Mouse (Mus musculus) embryonic facial prominence, embryonic 13.5 days (tissue): ENCODE results near the gene Fam118a. TPM values are rescaled to one million over a fixed set of nuclear protein-coding genes. Genes with fewer than 3 reads are reported as not detected.
"Not testable (repeated sequence)": the region's sequence is repeated elsewhere in the genome, so short reads cannot be mapped to it uniquely, and the experiment has no call there.

ENCODE experiments used
- ATAC-seq: fragments of 200-750 bp; cut with Nextera tagmentation; 2 replicates; pipeline ENCODE4 v1.8.0; 2017; ENCODE audit warnings: low read depth; ENCODE audit not compliant: insufficient number of reproducible peaks, insufficient read depth, low FRiP score, low TSS enrichment
- H3K27ac ChIP-seq: fragments of 300-500 bp; sonication (generic); 2 replicates; pipeline ENCODE4 v1.5.1; 2015; ENCODE audit warnings: moderate library complexity, mild to moderate bottlenecking, inconsistent platforms
- H3K27me3 ChIP-seq: fragments of 300-500 bp; sonication (generic); 2 replicates; pipeline ENCODE4 v1.6.1; 2015; ENCODE audit warnings: mild to moderate bottlenecking, inconsistent platforms
- H3K36me3 ChIP-seq: fragments of 300-500 bp; sonication (generic); 2 replicates; pipeline ENCODE4 v1.6.1; 2015; ENCODE audit warnings: mild to moderate bottlenecking, inconsistent platforms
- H3K4me1 ChIP-seq: fragments of 300-500 bp; sonication (generic); 2 replicates; pipeline ENCODE4 v1.6.1; 2015; ENCODE audit warnings: inconsistent platforms
- H3K4me2 ChIP-seq: fragments of 300-500 bp; sonication (generic); 2 replicates; pipeline ENCODE4 v1.6.1; 2015; ENCODE audit warnings: moderate library complexity, mild to moderate bottlenecking, inconsistent platforms
- H3K4me3 ChIP-seq: fragments of 300-500 bp; sonication (generic); 2 replicates; pipeline ENCODE4 v1.5.1; 2015; ENCODE audit warnings: mild to moderate bottlenecking, inconsistent platforms
- H3K9ac ChIP-seq: fragments of 300-500 bp; sonication (generic); 2 replicates; pipeline ENCODE4 v1.6.1; 2015; ENCODE audit warnings: mild to moderate bottlenecking, inconsistent platforms
- H3K9me3 ChIP-seq: fragments of 300-500 bp; sonication (generic); 2 replicates; pipeline ENCODE4 v1.6.1; 2016; ENCODE audit warnings: inconsistent platforms
- WGBS: fragments of 180-500 bp; shearing (Covaris S2); methylation state at CpG from one replicate; pipeline ENCODE4 v1.1.7; 2015; ENCODE audit warnings: mixed read lengths; 5-methylcytosine and 5-hydroxymethylcytosine counted together
- polyA plus RNA-seq: library from polyadenylated mRNA; unstranded; fragments of >200 nt; fragmentation: Nextera tagmentation; extraction: Ambion mirVana; gene quantifications from 2 replicates; pipeline ENCODE4 v1.2.1, GENCODE M21; 2015

Fam118a gene
- polyA plus RNA-seq: 23.2 and 23.6 TPM in 2 replicates

DNA sequence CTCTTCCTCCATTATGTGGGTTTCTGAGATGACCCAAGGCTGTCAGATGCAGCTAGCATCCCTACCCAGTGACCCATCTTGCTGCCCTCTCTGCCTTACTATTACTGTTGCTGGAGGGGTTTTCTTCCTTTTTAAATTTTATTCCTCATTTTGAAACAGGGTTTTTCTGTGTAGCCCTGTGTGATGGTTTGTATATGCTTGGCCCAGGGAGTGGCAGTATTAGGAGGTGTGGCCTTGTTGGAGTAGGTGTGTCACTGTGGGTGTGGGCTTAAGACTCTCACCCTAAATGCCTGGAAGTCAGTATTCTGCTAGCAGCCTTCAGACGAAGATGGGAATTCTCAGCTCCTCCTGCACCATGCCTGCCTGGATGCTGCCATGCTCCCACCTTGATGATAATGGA is at the start of gene Fam118a:
Fam118a (plus strand) TSS at position 301 of the 400 bp plus-strand sequence.
- WGBS: 45% methylated on average over 1 of the region's 1 CpGs
- H3K36me3 ChIP-seq, H3K4me1 ChIP-seq, H3K9ac ChIP-seq, H3K4me2 ChIP-seq, H3K9me3 ChIP-seq, H3K4me3 ChIP-seq, H3K27ac ChIP-seq, ATAC-seq, H3K27me3 ChIP-seq: not testable (repeated sequence)

DNA sequence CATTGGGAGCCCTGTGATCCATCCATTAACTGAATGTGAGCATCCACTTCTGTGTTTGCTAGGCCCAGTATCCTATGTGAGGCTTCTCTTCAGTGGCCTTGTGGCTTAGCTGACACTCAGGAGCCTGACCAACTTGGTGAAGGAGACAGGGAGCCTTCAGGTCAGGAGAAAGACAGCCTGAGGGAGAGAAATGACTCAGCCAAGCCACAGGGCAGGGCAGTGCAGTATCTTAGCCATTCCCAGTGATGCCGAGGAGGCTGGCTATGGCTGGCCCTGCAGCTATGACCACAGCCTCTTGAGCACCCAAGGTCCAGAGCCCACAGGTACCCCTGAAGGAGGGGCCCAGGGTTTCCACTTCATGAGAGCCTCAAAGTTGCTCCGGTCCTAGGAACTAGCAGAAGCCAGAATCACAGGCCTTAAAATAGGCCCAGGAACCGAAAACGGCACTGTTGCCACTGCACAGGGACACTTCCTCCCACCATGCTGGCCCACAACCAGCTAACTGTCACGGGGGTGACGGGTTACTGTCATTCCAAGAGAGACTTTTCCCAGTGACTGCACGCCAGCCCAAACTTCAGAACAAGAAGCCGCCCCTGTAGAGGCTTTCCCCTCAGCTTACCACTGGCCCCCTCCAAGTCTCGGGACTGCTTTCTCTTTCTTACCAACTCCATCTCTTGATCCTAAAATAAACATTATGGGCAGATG is 47.0 kb upstream of the Fam118a start:
- Histone ChIP-seq H3K9me3 (no peaks in the 10 kb centered on the region), H3K9ac (no peak overlapping the region), H3K27me3 (no peaks in the 10 kb centered on the region), H3K4me3 (no peak overlapping the region), H3K4me2 (no peak overlapping the region), H3K27ac (no peak overlapping the region), H3K4me1 (peaks cover 19% of the 10 kb centered on the region), H3K36me3 (no peaks in the 10 kb centered on the region)
- 85% methylated on average over 9 of the region's 9 CpGs for WGBS
- ATAC-seq: no peak

DNA sequence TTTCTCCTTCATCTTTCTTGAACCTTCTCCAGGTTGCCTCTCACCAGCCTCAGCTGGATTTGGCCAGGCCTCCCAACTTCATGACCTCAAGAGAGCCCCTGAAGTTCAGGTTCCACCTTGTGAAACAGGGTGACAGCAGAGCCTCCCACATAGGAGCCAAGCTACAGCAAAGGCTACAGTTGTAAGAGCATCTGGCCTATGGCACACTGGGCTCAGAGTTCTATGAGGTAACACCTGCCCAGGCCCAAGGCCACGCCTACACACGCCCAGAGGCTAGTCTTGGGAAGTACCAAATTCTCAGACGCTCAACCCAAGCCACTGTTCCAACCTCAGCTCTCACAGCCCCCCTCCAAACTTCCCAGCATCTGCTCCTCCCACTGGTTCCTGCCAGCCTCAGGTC is 45.9 kb upstream of the Fam118a start:
- H3K4me2 ChIP-seq: no peak overlapping the region
- WGBS: 83% methylated on average over 3 of the region's 3 CpGs
- H3K9me3 ChIP-seq: no peaks in the 10 kb centered on the region
- no peak overlapping the region for H3K27ac ChIP-seq
- H3K9ac ChIP-seq: no peak overlapping the region
- H3K27me3 ChIP-seq: no peaks in the 10 kb centered on the region
- no peaks in the 10 kb centered on the region for H3K36me3 ChIP-seq
- H3K4me3 ChIP-seq: no peak overlapping the region
- ATAC-seq: no peak
- peaks cover 24% of the 10 kb centered on the region for H3K4me1 ChIP-seq

DNA sequence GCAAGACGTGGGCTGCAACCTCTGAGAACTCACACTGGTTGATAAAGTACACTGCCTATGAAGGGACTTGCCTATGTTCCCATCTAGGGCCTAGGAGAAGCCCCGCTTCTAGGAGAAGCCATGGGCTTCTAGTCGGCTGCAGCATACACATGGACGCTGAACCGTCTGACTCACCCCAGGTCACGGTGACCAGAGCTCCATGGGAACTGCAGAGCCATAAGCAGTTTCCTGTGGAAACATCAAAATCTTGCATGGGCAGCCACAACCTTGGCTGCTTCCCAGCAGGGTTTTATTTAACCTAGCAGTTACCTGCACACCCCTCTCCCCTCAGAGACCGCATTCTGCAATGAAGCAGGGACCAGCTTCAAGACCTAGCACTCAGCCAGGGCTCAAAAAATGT is 45.0 kb upstream of the Fam118a start:
- WGBS: 86% methylated on average over 7 of the region's 7 CpGs
- H3K4me2 ChIP-seq: no peak overlapping the region
- H3K4me3 ChIP-seq: no peak overlapping the region
- H3K27ac ChIP-seq: no peak overlapping the region
- no peaks in the 10 kb centered on the region for H3K36me3 ChIP-seq
- H3K4me1 ChIP-seq: peaks cover 28% of the 10 kb centered on the region
- no peaks in the 10 kb centered on the region for H3K9me3 ChIP-seq
- H3K27me3 ChIP-seq: no peaks in the 10 kb centered on the region
- H3K9ac ChIP-seq: no peak overlapping the region
- no peak for ATAC-seq

DNA sequence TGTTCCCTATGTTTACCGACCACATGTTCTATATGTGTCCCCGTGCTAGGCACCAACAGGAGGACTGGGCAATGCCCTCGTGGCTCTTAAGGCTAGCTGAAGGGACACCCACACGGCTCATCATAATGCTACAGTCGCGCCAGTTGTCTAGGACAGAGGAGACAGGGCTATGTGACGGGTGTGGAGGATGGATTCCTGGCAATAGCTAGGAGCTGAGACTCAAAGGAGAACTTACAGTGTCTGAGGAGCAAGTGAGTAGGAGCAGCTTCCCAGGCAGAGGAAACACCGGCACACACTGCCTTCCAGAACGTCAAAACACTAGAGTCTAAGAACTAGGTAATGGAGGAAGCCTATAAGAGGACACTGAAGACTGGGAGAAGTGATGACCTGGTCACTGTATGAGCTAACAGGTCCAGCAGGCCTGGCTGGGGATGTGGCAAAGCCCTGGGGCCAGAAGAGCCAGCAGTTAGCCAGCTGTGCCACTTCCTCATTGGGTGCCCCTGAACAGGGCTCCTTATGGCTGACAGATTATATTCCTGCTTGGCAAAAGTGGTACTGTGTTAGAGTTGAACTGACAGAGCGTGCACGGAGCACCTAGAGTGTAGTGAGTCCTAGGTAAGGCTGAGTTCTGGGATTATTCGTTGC is 43.1 kb upstream of the Fam118a start:
- no peak for ATAC-seq
- H3K9ac ChIP-seq: no peak overlapping the region
- no peak overlapping the region for H3K4me2 ChIP-seq
- H3K4me3 ChIP-seq: no peak overlapping the region
- H3K27me3 ChIP-seq: 0 out of 2 replicates have a peak, but pooled peaks cover 2% of the 10 kb centered on the region
- H3K4me1 ChIP-seq: peaks cover 30% of the 10 kb centered on the region
- H3K27ac ChIP-seq: no peak overlapping the region
- WGBS: 88% methylated on average over 12 of the region's 12 CpGs
- no peaks in the 10 kb centered on the region for H3K36me3 ChIP-seq
- no peaks in the 10 kb centered on the region for H3K9me3 ChIP-seq

DNA sequence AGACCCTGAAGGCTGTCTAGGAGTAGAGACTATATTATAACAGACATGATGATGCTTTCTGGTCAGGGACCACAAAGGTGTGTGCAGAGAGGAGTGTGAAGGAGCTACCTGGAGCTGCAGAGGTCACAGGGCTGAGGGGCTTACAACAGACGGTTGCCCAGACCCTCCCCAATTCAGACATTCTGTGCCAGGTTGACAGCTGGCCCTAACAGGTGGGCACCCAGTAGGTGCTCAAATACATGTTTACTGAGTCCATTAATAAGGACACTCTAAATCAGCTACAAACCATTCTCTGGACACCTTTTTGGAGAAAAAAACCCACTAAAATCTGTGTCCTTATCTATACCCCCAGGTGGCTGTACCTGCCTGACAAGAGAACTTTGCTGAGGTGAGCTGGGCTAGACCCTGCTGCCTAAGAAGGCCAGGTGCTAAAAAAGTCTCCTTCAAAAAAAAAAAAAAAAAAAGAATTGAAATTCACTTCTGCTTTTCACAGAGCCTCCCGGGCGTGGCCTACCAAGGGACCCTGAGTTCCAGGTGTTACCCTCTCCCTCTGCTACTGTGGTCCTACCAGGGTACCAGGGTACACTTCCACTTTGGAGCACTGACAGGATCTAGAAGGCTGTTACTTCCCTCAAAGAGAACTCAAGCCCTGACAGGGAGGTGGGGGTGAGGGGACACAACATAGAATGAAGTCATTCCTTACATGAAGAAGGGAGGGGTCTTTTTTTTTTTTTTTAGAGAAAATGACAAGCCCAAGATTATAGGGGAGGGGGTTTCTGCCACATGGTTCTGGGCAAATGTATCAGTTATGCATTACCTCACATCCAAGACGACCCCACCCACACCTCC is 42.4 kb upstream of the Fam118a start:
- peaks cover 30% of the 10 kb centered on the region for H3K4me1 ChIP-seq
- H3K4me3 ChIP-seq: peak overlapping the region; percentile 87
- H3K9ac ChIP-seq: peak overlapping the region; percentile 90
- no peaks in the 10 kb centered on the region for H3K9me3 ChIP-seq
- H3K27ac ChIP-seq: no peak overlapping the region
- H3K4me2 ChIP-seq: peak overlapping the region; percentile 93
- ATAC-seq: no peak
- no peaks in the 10 kb centered on the region for H3K36me3 ChIP-seq
- WGBS: 62% methylated on average over 4 of the region's 4 CpGs
- H3K27me3 ChIP-seq: 0 out of 2 replicates have a peak, but pooled peaks cover 2% of the 10 kb centered on the region

DNA sequence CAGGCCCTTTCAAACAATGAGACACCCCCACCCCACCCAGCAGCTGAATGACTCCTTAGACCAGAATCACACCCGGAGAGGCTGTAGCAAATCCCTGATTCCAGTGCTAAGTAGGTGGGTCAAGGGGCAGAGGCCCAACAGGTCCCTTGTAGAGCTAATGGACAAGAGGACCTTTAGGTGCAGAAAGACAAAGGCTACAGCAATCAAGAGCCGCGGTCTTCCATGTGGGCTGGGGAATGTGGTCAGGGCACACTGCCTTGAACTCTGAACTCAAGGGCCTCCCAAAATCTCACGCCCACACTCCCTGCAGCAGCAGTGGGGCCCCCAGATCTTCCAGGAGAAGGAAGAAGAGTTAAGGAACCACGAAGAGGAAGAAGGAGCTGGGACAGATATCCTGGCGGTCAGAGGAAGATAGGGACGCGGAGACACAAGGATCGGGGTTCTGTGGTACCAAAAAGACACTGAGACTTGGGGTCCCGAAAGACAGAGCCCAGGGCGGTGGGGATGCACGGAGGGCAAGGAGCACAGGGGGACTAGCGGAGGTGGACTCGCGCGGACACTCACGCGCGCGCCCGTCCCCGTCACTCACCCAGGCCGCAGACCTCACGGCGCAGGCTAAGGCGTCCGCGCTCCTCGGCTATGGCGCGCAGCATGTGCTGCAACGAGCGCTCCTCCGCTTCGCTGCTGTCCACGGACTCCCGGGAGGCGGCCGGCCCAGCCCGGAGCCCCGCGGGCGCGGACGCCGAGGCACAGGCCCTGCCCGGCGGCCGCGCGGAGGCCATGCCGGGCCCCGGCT is 41.5 kb upstream of the Fam118a start:
- Histone ChIP-seq H3K4me3 (peak overlapping the region; percentile 87), H3K27ac (peak overlapping the region; percentile 33; the same call in 1 of the 2 replicates), H3K4me2 (peak overlapping the region; percentile 93), H3K9me3 (no peaks in the 10 kb centered on the region), H3K27me3 (0 out of 2 replicates have a peak, but pooled peaks cover 2% of the 10 kb centered on the region), H3K9ac (peak overlapping the region; percentile 90), H3K36me3 (no peaks in the 10 kb centered on the region), H3K4me1 (peaks cover 30% of the 10 kb centered on the region)
- WGBS: under 1% methylated on average over 31 of the region's 53 CpGs
- peak; percentile 54 for ATAC-seq

DNA sequence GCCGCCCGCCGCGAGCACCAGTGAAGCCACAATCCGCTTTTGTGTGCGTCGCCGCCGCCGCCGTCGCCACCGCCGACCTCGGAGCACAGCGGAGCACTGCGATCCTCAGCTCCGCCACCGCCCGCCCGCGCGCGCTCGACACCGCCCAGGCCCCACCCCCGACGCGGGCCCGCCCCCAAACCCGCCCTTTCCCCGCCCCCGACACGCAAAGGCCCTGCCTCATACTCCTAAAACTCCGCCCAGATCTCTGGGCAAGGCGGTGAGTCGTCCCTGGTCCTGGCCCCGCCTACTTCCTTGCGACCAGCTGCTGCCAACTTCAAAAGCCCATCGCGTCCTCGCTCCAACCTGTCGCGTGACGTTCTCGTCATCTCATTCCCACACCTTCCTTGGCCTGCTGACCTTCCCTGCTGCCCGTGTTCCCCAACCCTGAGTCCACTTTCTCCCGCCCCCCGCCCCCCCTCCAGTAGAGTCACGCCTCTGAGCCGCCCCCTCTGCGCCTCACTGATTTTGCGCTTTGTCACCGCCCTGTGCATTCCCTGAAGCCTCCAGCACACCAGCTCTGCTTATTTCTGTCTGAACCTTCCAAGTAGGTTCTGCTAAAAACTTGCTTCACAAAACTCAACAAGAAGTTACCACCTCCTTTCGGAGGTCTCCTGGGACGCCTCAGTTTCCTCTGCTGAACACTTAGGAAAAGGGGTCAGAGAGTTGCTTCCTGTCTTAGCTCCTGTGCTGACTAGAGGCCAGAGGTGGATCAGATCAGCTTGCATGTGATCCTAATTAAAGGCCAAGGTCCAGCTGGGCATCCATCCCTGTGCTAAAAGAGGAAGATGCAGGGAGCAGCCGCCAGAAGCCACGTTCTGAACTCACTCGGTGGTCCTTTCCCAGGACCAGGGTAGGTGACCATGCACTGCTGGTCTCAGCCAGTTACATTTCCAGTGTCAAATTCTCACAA is 40.6 kb upstream of the Fam118a start, which contains the start of gene 5031439G07Rik:
5031439G07Rik (minus strand) TSS at position 678 of the 952 bp plus-strand sequence.
- Histone ChIP-seq H3K4me1 (peaks cover 27% of the 10 kb centered on the region), H3K9ac (peak within 1 kb of the TSS; percentile 90), H3K36me3 (no peaks in the 10 kb centered on the region), H3K4me2 (peak within 1 kb of the TSS; percentile 93), H3K9me3 (no peaks in the 10 kb centered on the region), H3K27ac (peak within 1 kb of the TSS; percentile 33; the same call in 1 of the 2 replicates), H3K27me3 (0 out of 2 replicates have a peak, but pooled peaks cover 2% of the 10 kb centered on the region), H3K4me3 (peak within 1 kb of the TSS; percentile 87)
- under 1% methylated on average over 51 of the region's 59 CpGs for WGBS
- peak; percentile 85 for ATAC-seq

DNA sequence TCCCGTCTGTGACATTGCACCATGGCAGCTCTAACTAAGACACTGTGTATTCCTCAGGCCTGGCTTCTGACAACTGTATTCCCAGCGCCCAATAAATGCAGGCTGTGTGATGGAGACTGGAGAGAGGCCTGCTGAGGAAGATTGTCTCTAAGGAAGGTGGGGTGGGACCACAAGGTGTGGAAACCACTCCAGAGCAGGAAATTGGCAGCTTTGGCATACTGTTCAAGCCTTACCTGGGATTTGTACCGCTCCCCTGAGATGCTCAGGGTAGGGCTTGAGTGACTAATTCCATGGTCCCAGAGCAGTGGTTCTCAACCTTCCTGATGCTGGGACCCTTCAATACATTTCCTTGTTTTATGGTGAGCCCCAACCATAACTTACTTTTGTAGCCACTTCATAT is 39.6 kb upstream of the Fam118a start:
- 69% methylated on average over 3 of the region's 3 CpGs for WGBS
- no peak overlapping the region for H3K9ac ChIP-seq
- H3K4me3 ChIP-seq: no peak overlapping the region
- peaks cover 27% of the 10 kb centered on the region for H3K4me1 ChIP-seq
- no peaks in the 10 kb centered on the region for H3K9me3 ChIP-seq
- no peaks in the 10 kb centered on the region for H3K36me3 ChIP-seq
- H3K27ac ChIP-seq: no peak overlapping the region
- H3K4me2 ChIP-seq: no peak overlapping the region
- 0 out of 2 replicates have a peak, but pooled peaks cover 4% of the 10 kb centered on the region for H3K27me3 ChIP-seq
- no peak for ATAC-seq

DNA sequence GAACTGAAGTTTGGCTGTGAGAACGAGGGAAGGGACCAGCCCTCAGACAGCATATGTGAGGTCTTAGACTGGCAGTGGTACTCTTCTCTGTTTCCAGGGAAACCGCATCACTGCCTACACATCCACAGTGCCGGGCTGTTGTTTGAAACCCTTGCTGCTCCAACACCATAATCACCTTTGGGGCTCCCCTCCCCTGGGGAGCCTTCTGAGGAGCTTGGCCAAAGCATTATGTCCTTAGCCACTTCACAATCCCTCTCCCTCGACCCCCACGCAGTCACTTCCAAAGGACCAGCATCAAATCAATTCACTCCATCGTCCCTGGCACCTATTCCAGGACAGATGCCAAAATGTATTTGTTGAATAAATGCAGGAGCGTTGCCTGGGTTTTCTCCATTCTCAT is 39.0 kb upstream of the Fam118a start:
- no peak overlapping the region for H3K27ac ChIP-seq
- no peak for ATAC-seq
- no peak overlapping the region for H3K4me3 ChIP-seq
- H3K4me2 ChIP-seq: no peak overlapping the region
- WGBS: 69% methylated on average over 7 of the region's 7 CpGs
- peaks cover 9% of the 10 kb centered on the region; the same call in 1 of the 2 replicates for H3K27me3 ChIP-seq
- no peak overlapping the region for H3K9ac ChIP-seq
- H3K9me3 ChIP-seq: no peaks in the 10 kb centered on the region
- H3K4me1 ChIP-seq: peaks cover 27% of the 10 kb centered on the region
- no peaks in the 10 kb centered on the region for H3K36me3 ChIP-seq
